Mouse (Mus musculus) kidney, postnatal 0 days (tissue): ENCODE measurements around the gene Prl. TPM values are rescaled to one million over a fixed set of nuclear protein-coding genes. Genes with fewer than 3 reads are reported as not detected.
A peak's percentile ranks its signal among the peaks of the same experiment; 100 is the strongest.

Experiments used
- ATAC-seq: fragments of 200-750 bp; cut with Nextera tagmentation; replicated peaks from 2 replicates; pipeline ENCODE4 v1.8.0; 2017; ENCODE audit warnings: low read depth, moderate number of reproducible peaks, moderate TSS enrichment, moderate library complexity; ENCODE audit not compliant: low FRiP score
- DNase-seq: peaks from one replicate; pipeline ENCODE4 v3.0.0-alpha.2; 2016; ENCODE audit warnings: low spot score
- H3K27ac ChIP-seq: fragments of 300-500 bp; sonication (generic); 2 replicates; pipeline ENCODE4 v1.5.1; 2014; ENCODE audit warnings: mild to moderate bottlenecking
- H3K27me3 ChIP-seq: fragments of 300-500 bp; sonication (generic); 2 replicates; pipeline ENCODE4 v1.6.1; 2014; ENCODE audit warnings: low read length, mixed read lengths; ENCODE audit not compliant: insufficient read depth
- H3K36me3 ChIP-seq: fragments of 300-500 bp; sonication (generic); 2 replicates; pipeline ENCODE4 v1.6.1; 2014; ENCODE audit warnings: low read length, mixed read lengths; ENCODE audit not compliant: insufficient read depth
- H3K4me1 ChIP-seq: fragments of 300-500 bp; sonication (generic); replicated peaks from 2 replicates; pipeline ENCODE4 v1.6.1; 2014; ENCODE audit warnings: antibody characterized with exemption, low read length, mixed read lengths; ENCODE audit not compliant: insufficient read depth
- H3K4me2 ChIP-seq: fragments of 300-500 bp; sonication (generic); 2 replicates; pipeline ENCODE4 v1.6.1; 2014; ENCODE audit warnings: mild to moderate bottlenecking, low read length, moderate library complexity, mixed read lengths
- H3K4me3 ChIP-seq: fragments of 300-500 bp; sonication (generic); replicated peaks from 2 replicates; pipeline ENCODE4 v1.5.1; 2014; ENCODE audit warnings: low read depth, low read length
- H3K9ac ChIP-seq: fragments of 300-500 bp; sonication (generic); 2 replicates; pipeline ENCODE4 v1.6.1; 2014; ENCODE audit warnings: low read depth, low read length
- H3K9me3 ChIP-seq: fragments of 300-500 bp; sonication (generic); replicated peaks from 2 replicates; pipeline ENCODE4 v1.6.1; 2016; ENCODE audit warnings: low read length, inconsistent platforms, mixed read lengths
- CTCF ChIP-seq: IDR thresholded peaks from 2 replicates; pipeline ENCODE4 v1.5.1; 2016; ENCODE audit warnings: antibody characterized with exemption, low read depth, mild to moderate bottlenecking, moderate library complexity
- WGBS: fragments of 180-500 bp; shearing (Covaris S2); extraction: QIAGEN DNeasy Blood & Tissue Kit; methylation state at CpG from one replicate; pipeline ENCODE4 v1.1.7; 2014; 5-methylcytosine and 5-hydroxymethylcytosine counted together
- polyA plus RNA-seq: library from polyadenylated mRNA; unstranded; fragments of >200 nt; fragmentation: Nextera tagmentation; extraction: Ambion mirVana; gene quantifications from 2 replicates; pipeline ENCODE4 v1.2.1, GENCODE M21; 2015

Gene Prl
- not detected in 2 replicates for polyA plus RNA-seq

DNA sequence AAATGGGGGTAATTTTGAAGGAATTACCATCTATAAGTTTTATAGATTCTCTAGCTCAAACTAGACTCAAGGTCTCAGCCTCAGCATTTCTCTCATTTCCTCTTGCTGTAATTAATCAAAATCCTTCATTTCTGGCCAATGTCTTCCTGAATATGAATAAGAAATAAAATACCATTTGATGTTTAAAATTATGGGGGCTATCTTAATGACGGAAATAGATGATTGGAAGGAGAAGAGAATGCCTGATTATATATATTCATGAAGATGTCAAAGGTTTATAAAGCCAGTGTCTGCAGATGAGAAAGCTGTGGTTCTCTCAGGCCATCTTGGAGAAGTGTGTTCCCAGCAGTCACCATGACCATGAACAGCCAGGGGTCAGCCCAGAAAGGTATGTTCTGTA is at the start of gene Prl:
Gene Prl, plus strand, starts transcription at position 301 of the 400 bp plus-strand sequence.
- ATAC-seq = no peak
- 92% methylated on average over 1 of the region's 1 CpGs for WGBS
- no peaks in the 10 kb centered on the region for H3K36me3 ChIP-seq
- no peaks in the 10 kb centered on the region for H3K4me1 ChIP-seq
- H3K27ac ChIP-seq = no peak within 1 kb of the TSS
- no peak within 1 kb of the TSS for H3K4me2 ChIP-seq
- TF ChIP-seq CTCF = no peak
- no peak within 1 kb of the TSS for H3K9ac ChIP-seq
- no peaks in the 10 kb centered on the region for H3K9me3 ChIP-seq
- no peak within 1 kb of the TSS for H3K4me3 ChIP-seq
- no peak for DNase-seq
- H3K27me3 ChIP-seq = no peaks in the 10 kb centered on the region

DNA sequence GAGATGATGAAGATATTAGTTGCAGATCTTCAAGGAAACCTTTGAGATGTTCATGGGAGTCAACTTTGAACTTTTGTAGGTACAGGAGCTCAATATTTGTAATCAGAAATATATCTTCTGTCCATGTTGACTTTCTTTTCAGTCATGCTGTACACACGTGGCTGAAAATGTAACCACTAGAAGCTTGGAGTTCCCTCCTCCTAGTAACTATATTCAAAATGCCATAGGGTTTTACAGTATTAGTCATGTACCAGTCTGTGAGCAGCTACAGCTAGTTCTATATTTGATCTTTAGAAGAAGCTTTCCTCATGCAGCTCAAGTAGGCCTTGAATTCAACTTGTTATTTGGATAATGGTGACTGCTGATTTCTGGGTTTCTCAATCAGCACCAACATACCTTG is 30.8 kb upstream of the Prl start:
- no peaks in the 10 kb centered on the region for H3K27me3 ChIP-seq
- 81% methylated on average over 1 of the region's 1 CpGs for WGBS
- no peak overlapping the region for H3K9ac ChIP-seq
- H3K4me1 ChIP-seq = no peaks in the 10 kb centered on the region
- no peak for TF ChIP-seq CTCF
- no peak for ATAC-seq
- no peaks in the 10 kb centered on the region for H3K9me3 ChIP-seq
- H3K4me2 ChIP-seq = no peak overlapping the region
- no peak overlapping the region for H3K27ac ChIP-seq
- no peak for DNase-seq
- H3K4me3 ChIP-seq = no peak overlapping the region
- no peaks in the 10 kb centered on the region for H3K36me3 ChIP-seq

- Histone ChIP-seq H3K4me3 (no peak overlapping the region), H3K27me3 (no peaks in the 10 kb centered on the region), H3K4me1 (no peaks in the 10 kb centered on the region; the same call in 1 of the 2 replicates), H3K4me2 (no peak overlapping the region), H3K9ac (no peak overlapping the region), H3K9me3 (no peaks in the 10 kb centered on the region), H3K36me3 (no peaks in the 10 kb centered on the region), H3K27ac (no peak overlapping the region)
- no peak for TF ChIP-seq CTCF
- ATAC-seq (no peak), DNase-seq (peak; percentile 42)
- WGBS = 71% methylated on average over 1 of the region's 1 CpGs
Measured at GRCm38 (mm10) chr13:27027376-27027775, 30.0 kb upstream of the Prl start.

DNA sequence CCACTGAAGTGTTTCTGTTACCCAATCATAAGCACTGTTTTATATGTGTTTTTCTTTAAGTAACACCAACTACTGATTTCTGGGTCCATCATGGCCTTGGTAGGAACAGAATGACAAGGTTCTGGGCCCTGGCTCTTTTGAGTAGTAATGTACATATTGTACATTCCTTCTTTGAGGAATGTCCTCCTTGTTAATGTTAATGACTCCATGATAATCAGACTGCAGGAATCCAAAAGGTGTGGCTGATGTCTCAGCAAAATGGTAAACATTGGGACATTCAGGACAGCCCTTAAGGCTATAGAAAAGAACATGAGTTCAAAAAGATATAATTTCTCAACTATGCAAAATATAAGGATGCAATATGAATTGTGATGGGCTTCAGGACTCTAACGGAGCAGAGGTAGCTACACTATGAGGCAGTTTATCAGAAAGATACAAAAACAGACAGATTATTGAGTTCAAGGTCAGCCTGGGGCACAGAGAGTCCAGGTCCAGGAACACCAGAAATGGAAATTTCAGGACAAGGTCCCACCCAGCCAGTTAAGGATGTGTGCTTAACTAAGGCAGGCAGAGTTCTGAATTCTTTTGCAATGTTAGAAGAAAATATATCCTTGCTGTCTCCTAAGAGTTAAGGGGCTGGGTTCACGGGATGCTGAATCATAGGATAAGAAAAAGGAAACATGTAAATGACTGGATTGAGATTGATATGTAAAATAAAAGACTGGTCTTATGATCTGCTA is 28.7 kb upstream of the Prl start:
- no peak for ATAC-seq
- Histone ChIP-seq H3K9ac (no peak overlapping the region), H3K27me3 (no peaks in the 10 kb centered on the region), H3K9me3 (no peaks in the 10 kb centered on the region), H3K4me3 (no peak overlapping the region), H3K36me3 (no peaks in the 10 kb centered on the region), H3K27ac (no peak overlapping the region; the same call in 1 of the 2 replicates), H3K4me2 (no peak overlapping the region), H3K4me1 (no peaks in the 10 kb centered on the region; the same call in 1 of the 2 replicates)
- 83% methylated on average over 2 of the region's 2 CpGs for WGBS
- no peak for TF ChIP-seq CTCF
- DNase-seq = no peak

GRCm38 (mm10) chr13:27031101-27031852 is 26.1 kb upstream of the Prl start:
- Histone ChIP-seq H3K9ac (no peak overlapping the region), H3K9me3 (no peaks in the 10 kb centered on the region), H3K27ac (no peak overlapping the region; the same call in 1 of the 2 replicates), H3K4me3 (no peak overlapping the region), H3K4me1 (no peaks in the 10 kb centered on the region; the same call in 1 of the 2 replicates), H3K36me3 (no peaks in the 10 kb centered on the region), H3K4me2 (no peak overlapping the region), H3K27me3 (no peaks in the 10 kb centered on the region)
- ATAC-seq (no peak), DNase-seq (peak; percentile 77)
- 21% methylated on average over 4 of the region's 4 CpGs for WGBS
- no peak for TF ChIP-seq CTCF

- Histone ChIP-seq H3K4me3 (no peak overlapping the region), H3K27me3 (no peaks in the 10 kb centered on the region), H3K4me1 (no peaks in the 10 kb centered on the region; the same call in 1 of the 2 replicates), H3K36me3 (no peaks in the 10 kb centered on the region), H3K9me3 (no peaks in the 10 kb centered on the region), H3K27ac (no peak overlapping the region; the same call in 1 of the 2 replicates), H3K9ac (no peak overlapping the region), H3K4me2 (no peak overlapping the region)
- WGBS = 43% methylated on average over 1 of the region's 1 CpGs
- ATAC-seq (no peak), DNase-seq (peak; percentile 35)
- no peak for TF ChIP-seq CTCF
Measured at GRCm38 (mm10) chr13:27031853-27032240, 25.5 kb upstream of the Prl start.
